Mouse (Mus musculus): ENCODE data around the gene Gm20388.

The Gm20388 gene

DNA sequence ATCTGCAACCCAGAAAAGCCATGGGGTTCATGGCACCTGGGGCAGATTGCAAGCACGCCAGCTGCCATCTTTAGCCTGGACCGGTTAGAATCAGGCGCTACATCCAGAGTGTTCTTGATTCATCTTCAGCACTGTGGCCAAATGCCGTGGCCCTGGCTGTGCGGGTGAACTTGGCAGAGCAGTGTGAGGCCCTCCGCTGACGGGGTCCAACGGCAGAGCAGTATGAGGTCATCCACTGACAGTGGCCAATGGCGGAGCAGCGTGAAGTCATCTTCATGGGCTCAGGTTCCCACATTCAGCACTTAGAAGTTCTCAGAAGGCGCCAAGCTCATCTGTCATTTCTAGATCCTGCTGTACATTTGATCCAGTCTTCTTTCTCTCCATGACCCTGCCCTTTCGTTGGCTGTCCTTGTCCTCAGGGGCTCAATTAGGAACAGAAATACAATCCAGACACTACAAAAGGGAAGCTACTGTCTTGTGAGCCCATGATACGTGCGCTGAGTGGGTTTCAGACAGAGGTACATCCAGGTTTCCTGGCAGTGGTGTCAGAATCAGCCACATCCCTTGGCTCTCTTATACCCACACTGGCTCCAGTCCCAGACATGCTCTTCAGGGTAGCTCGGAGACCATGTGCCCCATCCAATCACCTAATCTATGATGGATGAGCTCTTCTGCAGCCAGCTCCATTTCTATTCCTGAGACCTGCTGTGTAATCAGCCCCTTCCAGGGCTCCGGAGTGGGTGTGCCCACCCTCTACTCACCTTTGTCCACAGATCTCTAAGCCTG, 2329.8 kb downstream of the Gm20388 start:
- no peak for DNase-seq (ENCODE audit: low spot score)

GRCm38 (mm10) chr8:122243310-122243709, 2332.7 kb downstream of the Gm20388 start:
- no peak for DNase-seq (ENCODE audit: low spot score)

DNA sequence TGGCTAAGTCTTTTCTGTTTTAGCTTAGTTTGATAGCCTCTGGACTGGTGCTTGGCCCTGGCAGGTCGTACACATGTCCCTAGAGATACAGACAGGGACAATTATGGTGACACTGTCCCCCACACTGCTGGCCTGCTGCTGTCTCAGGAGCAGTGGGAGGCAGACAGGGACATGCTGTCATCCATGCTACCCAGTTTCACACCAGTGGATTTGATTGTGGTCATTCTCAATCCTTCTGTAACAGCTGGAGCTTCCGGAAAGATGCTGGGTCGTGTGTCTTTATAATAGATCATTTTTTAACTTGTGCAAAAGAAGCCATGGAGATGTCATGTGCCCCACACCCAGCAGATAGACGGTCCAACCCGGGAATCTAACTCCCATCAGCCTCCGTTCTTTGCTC, 2334.5 kb downstream of the Gm20388 start:
- DNase-seq (ENCODE audit: low spot score) = no peak

DNA sequence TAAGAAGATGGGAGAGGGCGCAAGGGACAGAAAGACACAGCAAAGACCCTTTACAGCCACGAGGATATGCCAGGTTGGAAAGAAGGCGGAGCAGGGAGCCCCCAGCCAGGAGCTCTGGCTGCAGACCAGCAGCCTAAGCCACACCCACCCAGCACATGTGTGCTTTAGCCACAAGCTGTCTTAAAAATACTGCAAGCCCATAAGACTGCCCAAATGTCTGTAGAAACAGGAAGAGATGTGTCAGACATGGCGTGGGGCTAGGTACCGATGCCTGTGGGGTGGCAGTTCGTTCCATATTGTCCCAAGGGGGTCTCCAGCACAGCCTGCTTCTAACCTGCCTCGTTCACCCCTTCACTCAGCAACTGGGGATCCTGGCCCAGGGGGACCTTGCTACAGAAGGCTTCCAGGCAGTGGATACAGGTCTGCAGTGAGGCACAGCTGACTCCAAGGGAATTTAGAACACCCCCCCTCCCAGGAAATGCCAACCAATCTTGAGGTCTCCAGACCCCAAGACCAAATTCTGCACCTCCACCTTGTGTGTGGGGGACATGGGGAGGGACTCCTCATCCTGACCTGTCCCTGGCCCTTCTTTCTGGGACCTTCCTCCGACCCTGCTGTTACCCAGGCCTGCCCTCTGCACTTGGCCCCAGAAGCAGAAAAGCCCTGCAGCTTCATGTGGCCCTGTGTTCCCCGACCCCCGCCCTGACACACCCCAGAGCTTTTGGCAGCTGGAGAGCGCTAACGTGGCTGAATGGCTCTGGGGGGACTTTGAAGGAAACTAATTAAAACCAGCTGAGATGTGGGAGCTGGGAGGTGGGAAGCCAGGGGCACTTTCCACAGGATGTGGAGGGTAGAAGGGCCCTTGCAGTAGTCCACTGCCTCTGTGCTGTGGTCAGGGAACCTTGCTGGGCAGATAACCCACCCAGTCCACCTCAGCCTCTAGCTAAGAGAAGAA, 2335.9 kb downstream of the Gm20388 start:
- peak; percentile 54 for DNase-seq (ENCODE audit: low spot score)

- DNase-seq (ENCODE audit: low spot score) = no peak
These were observed 2341.1 kb downstream of the Gm20388 start for GRCm38 (mm10) chr8:122251739-122252138.

DNA sequence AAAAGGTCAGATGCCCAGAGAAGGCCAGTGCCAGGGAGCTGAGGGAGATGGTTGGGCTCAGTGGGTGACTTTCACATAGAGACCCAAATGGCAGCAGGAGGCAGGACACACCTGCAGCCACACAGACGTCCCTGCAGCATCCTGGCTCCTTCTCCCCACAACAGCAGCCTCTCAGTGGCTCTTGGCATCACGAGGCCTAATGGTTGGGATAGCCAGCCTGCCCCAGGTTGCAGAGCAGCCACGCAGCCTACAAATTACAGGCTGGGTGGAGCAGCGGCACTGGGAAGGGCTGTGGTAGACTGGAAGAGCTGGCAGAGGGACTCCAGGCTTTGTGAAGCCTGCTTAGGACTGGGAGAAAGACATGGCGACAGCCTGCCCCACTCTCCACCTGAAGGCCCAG, 2341.7 kb downstream of the Gm20388 start:
- DNase-seq (ENCODE audit: low spot score) = no peak

GRCm38 (mm10) chr8:122259351-122259750, 2348.7 kb downstream of the Gm20388 start:
- DNase-seq (ENCODE audit: low spot score) = peak; percentile 85

- DNase-seq (ENCODE audit: low spot score) = no peak
These were observed 2350.1 kb downstream of the Gm20388 start for GRCm38 (mm10) chr8:122260755-122261154.

DNA sequence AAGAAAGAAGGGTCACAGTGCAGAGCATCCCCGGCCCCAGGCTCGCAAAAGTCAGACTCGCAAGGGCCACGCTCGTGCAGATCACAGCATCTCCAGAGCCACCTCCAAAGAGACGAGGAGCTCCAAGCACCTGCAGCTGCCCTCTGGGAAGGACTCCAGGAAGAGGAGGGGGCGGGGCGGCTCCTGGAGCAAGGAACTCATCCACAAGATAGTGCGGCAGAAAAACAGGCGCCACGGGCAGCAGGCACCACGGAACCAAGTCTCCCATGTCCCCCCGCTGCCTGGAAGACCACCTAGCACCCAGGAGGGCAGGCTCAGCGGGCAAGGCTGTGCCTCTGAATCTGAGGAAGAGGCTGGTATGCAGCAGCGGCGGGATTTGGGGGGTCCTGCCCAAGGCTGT, 2352.2 kb downstream of the Gm20388 start:
- no peak for DNase-seq (ENCODE audit: low spot score)

DNA sequence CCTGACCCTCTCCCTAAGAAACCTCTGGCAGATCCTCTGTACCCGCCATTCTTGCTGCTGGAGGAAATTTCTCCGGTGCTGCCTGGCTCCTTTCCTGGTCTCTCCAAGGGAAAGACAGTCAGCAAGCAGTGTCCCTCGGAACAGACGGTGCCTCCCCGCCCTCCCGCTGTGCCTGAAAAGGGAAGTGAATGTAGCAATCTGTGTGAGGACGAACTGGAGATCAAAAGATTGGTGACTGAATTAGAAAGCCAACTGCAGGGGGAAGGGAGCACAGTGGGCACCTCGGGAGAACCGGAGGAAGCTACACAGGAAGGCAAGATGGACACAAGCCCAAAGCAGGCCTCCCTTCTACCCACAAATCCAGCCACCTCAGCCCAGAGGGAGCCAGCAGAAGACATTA, 2353.6 kb downstream of the Gm20388 start:
- DNase-seq (ENCODE audit: low spot score) = no peak

GRCm38 (mm10) chr8:122265522-122265921, 2354.9 kb downstream of the Gm20388 start:
- no peak for DNase-seq (ENCODE audit: low spot score)

GRCm38 (mm10) chr8:122266867-122267266, 2356.2 kb downstream of the Gm20388 start:
- DNase-seq (ENCODE audit: low spot score) = no peak

- no peak for DNase-seq (ENCODE audit: low spot score)
These were observed 2358.2 kb downstream of the Gm20388 start for GRCm38 (mm10) chr8:122268861-122269260.

DNA sequence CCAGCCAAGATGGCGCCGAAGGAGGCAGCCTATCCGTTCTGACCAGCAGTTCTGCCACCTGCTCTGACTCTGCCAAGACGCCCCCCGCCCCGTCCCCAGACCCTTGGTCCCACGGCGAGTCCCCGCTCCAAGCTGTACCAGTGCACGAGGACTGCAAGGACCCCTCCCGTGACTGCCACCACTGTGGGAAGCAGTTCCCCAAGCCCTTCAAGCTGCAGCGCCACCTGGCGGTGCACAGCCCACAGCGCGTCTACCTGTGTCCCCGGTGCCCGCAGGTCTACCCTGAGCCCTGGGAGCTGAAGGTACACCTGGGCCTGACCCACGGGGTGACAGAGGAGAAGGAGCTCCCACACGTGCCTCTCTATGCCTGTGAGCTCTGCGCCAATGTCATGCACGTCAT, 2358.8 kb downstream of the Gm20388 start:
- peak; percentile 82 for DNase-seq (ENCODE audit: low spot score)

- no peak for DNase-seq (ENCODE audit: low spot score)
These were observed 2359.9 kb downstream of the Gm20388 start for GRCm38 (mm10) chr8:122270555-122270954.

DNA sequence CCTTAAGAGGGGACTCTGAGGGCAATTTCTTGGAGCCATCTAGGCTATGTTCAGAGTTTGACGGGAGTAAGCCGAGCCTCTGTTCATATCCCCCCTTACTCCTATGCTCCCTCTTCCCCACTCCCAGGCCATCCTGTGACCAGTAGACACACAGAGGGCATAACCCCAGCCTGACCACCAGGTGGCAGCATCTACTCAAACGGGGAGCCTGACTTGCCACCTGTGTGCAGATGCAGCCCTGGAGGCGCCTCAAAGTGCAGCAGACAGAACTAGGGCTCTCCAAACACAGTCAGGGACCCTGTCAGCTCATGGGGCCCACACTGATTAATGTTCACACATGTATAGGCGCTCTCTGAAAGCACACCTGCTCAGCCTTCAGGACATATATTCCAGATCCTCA, 2362.5 kb downstream of the Gm20388 start:
- peak; percentile 92 for DNase-seq (ENCODE audit: low spot score)

- no peak for DNase-seq (ENCODE audit: low spot score)
These were observed 2363.2 kb downstream of the Gm20388 start for GRCm38 (mm10) chr8:122273826-122274225.

- no peak for DNase-seq (ENCODE audit: low spot score)
These were observed 2364.2 kb downstream of the Gm20388 start for GRCm38 (mm10) chr8:122274651-122275391.

- DNase-seq (ENCODE audit: low spot score) = no peak
These were observed 2365.7 kb downstream of the Gm20388 start for GRCm38 (mm10) chr8:122276308-122276707.

DNA sequence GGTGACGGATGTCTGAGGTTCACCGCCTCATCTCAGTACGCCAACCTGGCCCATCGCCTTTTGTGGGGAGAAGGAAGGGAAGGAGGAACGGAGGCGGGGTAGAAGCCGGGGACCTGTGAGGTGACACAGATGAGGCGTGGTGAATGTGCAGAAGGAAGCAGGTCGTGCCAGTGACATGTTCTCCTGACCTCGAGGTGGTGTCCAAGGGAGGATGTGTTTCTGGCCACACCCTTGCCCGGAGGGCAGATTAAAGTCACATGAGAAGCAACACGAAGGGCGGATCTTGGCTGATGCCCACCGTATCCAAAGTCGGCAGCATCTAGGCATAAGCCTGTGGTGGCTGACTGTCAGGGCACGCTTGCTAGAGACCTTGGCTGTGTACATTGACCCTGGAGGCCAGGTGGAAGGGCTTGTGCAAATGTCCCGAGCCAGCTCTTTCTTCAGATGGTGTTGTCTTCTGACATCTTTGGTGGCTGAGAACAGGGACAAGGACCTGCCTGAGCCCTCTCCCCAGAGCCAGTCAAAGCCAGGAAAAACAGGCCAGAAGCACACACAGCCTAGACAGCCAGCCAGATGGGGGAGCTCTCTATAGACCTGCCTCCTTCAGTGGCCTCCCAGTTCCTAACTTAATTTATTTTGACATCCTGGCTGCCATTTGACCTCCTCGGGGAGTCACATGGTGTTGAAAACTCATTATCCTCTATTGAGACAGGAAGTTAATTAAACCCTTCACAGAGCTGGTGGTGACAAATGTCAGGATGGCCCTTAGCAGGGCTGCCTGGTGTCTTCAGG, 2366.8 kb downstream of the Gm20388 start:
- DNase-seq (ENCODE audit: low spot score) = peak; percentile 65

DNA sequence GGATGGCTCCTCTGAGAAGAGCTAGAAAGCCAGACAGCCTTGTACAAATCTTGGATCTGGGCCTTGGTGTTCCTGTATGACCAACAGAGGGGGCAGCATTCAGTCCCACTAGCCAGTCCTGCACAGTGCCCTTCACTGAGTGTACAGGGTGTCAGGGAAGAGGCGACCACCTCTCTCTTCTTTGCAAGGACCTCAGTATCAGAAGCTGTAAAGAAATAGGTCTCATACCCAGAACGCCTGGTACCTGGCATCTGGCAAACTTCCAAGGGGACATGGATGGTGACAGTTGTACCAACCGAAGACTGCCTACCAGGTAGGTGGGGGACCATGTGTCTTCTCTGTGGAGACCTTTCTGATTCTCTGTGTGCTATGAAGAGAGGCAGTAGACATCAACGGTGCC, 2369.5 kb downstream of the Gm20388 start:
- no peak for DNase-seq (ENCODE audit: low spot score)
